Mouse (Mus musculus) heart, embryonic 11.5 days (tissue): ENCODE measurements around the gene Mrps15. TPM values are rescaled to one million over a fixed set of nuclear protein-coding genes. Genes with fewer than 3 reads are reported as not detected.

Experiments
- ATAC-seq: fragments of 200-750 bp; cut with Nextera tagmentation; replicated peaks from 2 replicates; pipeline ENCODE4 v1.8.0; 2017; ENCODE audit warnings: moderate library complexity; ENCODE audit not compliant: insufficient number of reproducible peaks, low FRiP score, low TSS enrichment
- H3K27ac ChIP-seq: fragments of 300-500 bp; sonication (generic); 2 replicates; pipeline ENCODE4 v1.5.1; 2014; ENCODE audit warnings: mild to moderate bottlenecking, low read depth, low read length
- H3K27me3 ChIP-seq: fragments of 300-500 bp; sonication (generic); 2 replicates; pipeline ENCODE4 v1.6.1; 2014; ENCODE audit warnings: mild to moderate bottlenecking, low read length, mixed read lengths; ENCODE audit not compliant: control insufficient read depth, insufficient read depth
- H3K36me3 ChIP-seq: fragments of 300-500 bp; sonication (generic); 2 replicates; pipeline ENCODE4 v1.6.1; 2014; ENCODE audit warnings: mild to moderate bottlenecking, low read length, moderate library complexity, mixed read lengths; ENCODE audit not compliant: control insufficient read depth, insufficient read depth
- H3K4me1 ChIP-seq: fragments of 300-500 bp; sonication (generic); 2 replicates; pipeline ENCODE4 v1.6.1; 2014; ENCODE audit warnings: low read length; ENCODE audit not compliant: control insufficient read depth, insufficient read depth
- H3K4me2 ChIP-seq: fragments of 300-500 bp; sonication (generic); 2 replicates; pipeline ENCODE4 v1.6.1; 2014; ENCODE audit warnings: mild to moderate bottlenecking, moderate library complexity
- H3K4me3 ChIP-seq: fragments of 300-500 bp; sonication (generic); 2 replicates; pipeline ENCODE4 v1.5.1; 2014; ENCODE audit warnings: low read depth, low read length
- H3K9ac ChIP-seq: fragments of 300-500 bp; sonication (generic); 2 replicates; pipeline ENCODE4 v1.6.1; 2014; ENCODE audit warnings: mild to moderate bottlenecking, low read depth, low read length, moderate library complexity
- H3K9me3 ChIP-seq: fragments of 300-500 bp; sonication (generic); replicated peaks from 2 replicates; pipeline ENCODE4 v1.6.1; 2016; ENCODE audit warnings: low read length; ENCODE audit not compliant: control insufficient read depth
- WGBS: fragments of 180-500 bp; shearing (Covaris S2); extraction: QIAGEN DNeasy Blood & Tissue Kit; methylation state at CpG from one replicate; pipeline ENCODE4 v1.1.7; 2014; ENCODE audit not compliant: insufficient replicate concordance; 5-methylcytosine and 5-hydroxymethylcytosine counted together
- polyA plus RNA-seq: library from polyadenylated mRNA; unstranded; fragments of >200 nt; fragmentation: Nextera tagmentation; extraction: Ambion mirVana; gene quantifications from 2 replicates; pipeline ENCODE4 v1.2.1, GENCODE M21; 2014

Gene Mrps15
- polyA plus RNA-seq: 136 and 155 TPM in 2 replicates

GRCm38 (mm10) chr4:126046851-126047585 lies at the start of gene Mrps15:
Mrps15 (plus strand) TSS chr4:126046925.
- under 1% methylated on average over 56 of the region's 56 CpGs for WGBS
- Histone ChIP-seq H3K4me1 (peaks cover 7% of the 10 kb centered on the region), H3K4me2 (peak within 1 kb of the TSS; percentile 97), H3K9me3 (no peaks in the 10 kb centered on the region), H3K36me3 (peaks cover 7% of the 10 kb centered on the region), H3K27ac (peak within 1 kb of the TSS; percentile 67), H3K9ac (peak within 1 kb of the TSS; percentile 88), H3K27me3 (no peaks in the 10 kb centered on the region), H3K4me3 (peak within 1 kb of the TSS; percentile 79)
- peak; percentile 85 for ATAC-seq

- Histone ChIP-seq H3K4me3 (no peak overlapping the region), H3K36me3 (no peaks in the 10 kb centered on the region), H3K27ac (no peak overlapping the region), H3K27me3 (no peaks in the 10 kb centered on the region), H3K4me1 (no peaks in the 10 kb centered on the region), H3K9ac (no peak overlapping the region), H3K9me3 (no peaks in the 10 kb centered on the region; the same call in 1 of the 2 replicates), H3K4me2 (no peak overlapping the region)
- 80% methylated on average over 2 of the region's 2 CpGs for WGBS
- no peak for ATAC-seq
These were observed 48.9 kb upstream of the Mrps15 start for GRCm38 (mm10) chr4:125997826-125998225.

GRCm38 (mm10) chr4:126001311-126002199 lies 45.2 kb upstream of the Mrps15 start:
- Histone ChIP-seq H3K27me3 (no peaks in the 10 kb centered on the region), H3K4me3 (no peak overlapping the region), H3K4me2 (no peak overlapping the region), H3K4me1 (no peaks in the 10 kb centered on the region), H3K9me3 (no peaks in the 10 kb centered on the region; the same call in 1 of the 2 replicates), H3K36me3 (no peaks in the 10 kb centered on the region), H3K9ac (no peak overlapping the region), H3K27ac (no peak overlapping the region)
- WGBS: 76% methylated on average over 12 of the region's 12 CpGs
- no peak for ATAC-seq

- H3K4me3 ChIP-seq: no peak overlapping the region
- H3K4me1 ChIP-seq: no peaks in the 10 kb centered on the region
- WGBS: 75% methylated on average over 7 of the region's 7 CpGs
- ATAC-seq: no peak
- no peaks in the 10 kb centered on the region for H3K27me3 ChIP-seq
- no peaks in the 10 kb centered on the region for H3K9me3 ChIP-seq
- H3K27ac ChIP-seq: no peak overlapping the region
- H3K9ac ChIP-seq: no peak overlapping the region
- H3K36me3 ChIP-seq: no peaks in the 10 kb centered on the region
- H3K4me2 ChIP-seq: no peak overlapping the region
These were observed 28.9 kb upstream of the Mrps15 start for GRCm38 (mm10) chr4:126017676-126018332.

GRCm38 (mm10) chr4:126018966-126019538 lies 27.7 kb upstream of the Mrps15 start:
- Histone ChIP-seq H3K27me3 (no peaks in the 10 kb centered on the region), H3K4me1 (no peaks in the 10 kb centered on the region), H3K36me3 (no peaks in the 10 kb centered on the region), H3K27ac (no peak overlapping the region), H3K9ac (no peak overlapping the region), H3K9me3 (no peaks in the 10 kb centered on the region), H3K4me2 (no peak overlapping the region), H3K4me3 (no peak overlapping the region)
- WGBS: 73% methylated on average over 11 of the region's 11 CpGs
- ATAC-seq: no peak

GRCm38 (mm10) chr4:126024303-126024900 lies 22.3 kb upstream of the Mrps15 start, which contains the start of gene Csf3r:
Csf3r (plus strand) TSS chr4:126024550.
- Histone ChIP-seq H3K9ac (no peak within 1 kb of the TSS), H3K4me1 (no peaks in the 10 kb centered on the region), H3K27me3 (no peaks in the 10 kb centered on the region), H3K4me3 (no peak within 1 kb of the TSS), H3K9me3 (no peaks in the 10 kb centered on the region), H3K36me3 (no peaks in the 10 kb centered on the region), H3K27ac (no peak within 1 kb of the TSS), H3K4me2 (no peak within 1 kb of the TSS)
- ATAC-seq: no peak
- 27% methylated on average over 16 of the region's 16 CpGs for WGBS

GRCm38 (mm10) chr4:126025801-126026200 lies 20.9 kb upstream of the Mrps15 start:
- Histone ChIP-seq H3K9ac (no peak overlapping the region), H3K4me1 (no peaks in the 10 kb centered on the region), H3K27ac (no peak overlapping the region), H3K4me2 (no peak overlapping the region), H3K36me3 (no peaks in the 10 kb centered on the region), H3K4me3 (no peak overlapping the region), H3K9me3 (no peaks in the 10 kb centered on the region), H3K27me3 (no peaks in the 10 kb centered on the region)
- ATAC-seq: no peak
- WGBS: 64% methylated on average over 5 of the region's 5 CpGs

GRCm38 (mm10) chr4:126027980-126028379 lies 18.7 kb upstream of the Mrps15 start:
- H3K4me2 ChIP-seq: no peak overlapping the region
- H3K9ac ChIP-seq: no peak overlapping the region
- H3K4me3 ChIP-seq: no peak overlapping the region
- no peaks in the 10 kb centered on the region for H3K27me3 ChIP-seq
- no peaks in the 10 kb centered on the region for H3K9me3 ChIP-seq
- WGBS: 38% methylated on average over 3 of the region's 3 CpGs
- ATAC-seq: no peak
- no peaks in the 10 kb centered on the region for H3K36me3 ChIP-seq
- H3K27ac ChIP-seq: no peak overlapping the region
- no peaks in the 10 kb centered on the region for H3K4me1 ChIP-seq
